Mouse (Mus musculus): ENCODE results near the gene Dip2c.

DNA sequence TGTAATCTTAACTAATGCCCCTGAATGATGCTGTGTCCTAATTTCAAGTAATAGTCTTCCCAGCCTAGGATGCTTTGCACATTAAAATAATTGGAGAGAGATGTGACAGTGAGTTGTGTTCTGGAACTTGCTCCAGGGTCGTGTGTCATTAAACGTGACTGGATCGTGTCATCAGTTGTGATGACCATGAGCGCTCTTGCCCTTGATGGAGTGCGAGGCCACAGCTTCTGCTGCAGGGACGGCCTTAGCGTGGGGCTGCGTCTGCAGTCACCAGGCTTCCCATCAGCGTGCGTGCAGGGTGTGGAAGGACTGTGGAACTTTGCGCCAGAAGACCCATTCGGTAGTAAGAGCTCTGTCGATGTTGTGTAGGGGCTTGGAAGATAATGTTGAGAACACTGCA, 372.4 kb downstream of the Dip2c start:
- TF ChIP-seq CTCF (IDR thresholded peaks at IDR 0.05 in 2 of 3, conservative IDR thresholded peaks at IDR 0.05 in 1 of 3; ENCODE audit: control insufficient read depth in 1 of 3, insufficient read depth in 1 of 3, low read depth in 2 of 3, low read length in 3 of 3, poor library complexity in 1 of 3, severe bottlenecking in 1 of 3) (no peak), MAX (IDR thresholded peaks at IDR 0.05; ENCODE audit: low read length) (no peak), ZNF384 (IDR thresholded peaks at IDR 0.05; ENCODE audit: low read depth, low read length) (no peak), TCF12 (IDR thresholded peaks at IDR 0.05; ENCODE audit: low read depth, low read length) (no peak), POLR2A (IDR thresholded peaks at IDR 0.05; ENCODE audit: control insufficient read depth in 1 of 2, insufficient read depth in 1 of 2, low read depth in 1 of 2, low read length in 2 of 2, poor library complexity in 1 of 2) (no peak), BHLHE40 (IDR thresholded peaks at IDR 0.05; ENCODE audit: borderline replicate concordance, low read depth, low read length) (no peak), UBTF (IDR thresholded peaks at IDR 0.05; ENCODE audit: borderline replicate concordance, insufficient read depth, low read depth, low read length) (no peak), MEF2A (IDR thresholded peaks at IDR 0.05; ENCODE audit: extremely low read depth, insufficient replicate concordance, low read depth, low read length, poor library complexity, severe bottlenecking) (no peak), EP300 (IDR thresholded peaks at IDR 0.05; ENCODE audit: low read depth in 1 of 2, low read length in 2 of 2) (no peak), ETS1 (IDR thresholded peaks at IDR 0.05; ENCODE audit: low read depth, low read length) (no peak), USF2 (IDR thresholded peaks at IDR 0.05; ENCODE audit: borderline replicate concordance in 1 of 2, insufficient read depth in 1 of 2, low read depth in 1 of 2, low read length in 2 of 2) (no peak), MAFK (IDR thresholded peaks at IDR 0.05; ENCODE audit: borderline replicate concordance, low read depth, low read length) (no peak), SMC3 (IDR thresholded peaks at IDR 0.05; ENCODE audit: low read depth, low read length) (no peak)
